Mouse (Mus musculus): Measurements from ENCODE around the gene Olfr1163.

- no peak for TF ChIP-seq CTCF (IDR thresholded peaks at IDR 0.05; ENCODE audit: low read depth)
- TF ChIP-seq EP300 (IDR thresholded peaks at IDR 0.05; ENCODE audit: low read depth) = no peak
Observed at GRCm38 (mm10) chr2:88037599-88037998, 34.0 kb downstream of the Olfr1163 start, which contains the start of gene Olfr73.

Data from heart, postnatal 0 days (tissue).